Mouse (Mus musculus): ENCODE measurements around the gene Fscn2. TPM values are rescaled to one million over a fixed set of nuclear protein-coding genes. Genes with fewer than 3 reads are reported as not detected.

The Fscn2 gene
- total RNA-seq, 2 experiments from 2014 or later = not detected

GRCm38 (mm10) chr11:120355277-120356039, 5.9 kb upstream of the Fscn2 start:
- DNase-seq = no peak
- intact Hi-C loops (cut with DNase I) = no loop called here

GRCm38 (mm10) chr11:120356319-120356840, 5.0 kb upstream of the Fscn2 start:
- DNase-seq = no peak

GRCm38 (mm10) chr11:120356900-120357299, 4.4 kb upstream of the Fscn2 start:
- intact Hi-C loops (cut with DNase I) = no loop called here
- no peak for DNase-seq

More at GRCm38 (mm10) chr11:120356319-120356840, 5.0 kb upstream of the Fscn2 start:
- intact Hi-C loops (cut with DNase I) = no loop called here

GRCm38 (mm10) chr11:120357791-120358401, 3.4 kb upstream of the Fscn2 start:
- peak; percentile 72 to 78 for DNase-seq
- intact Hi-C loops (cut with DNase I) = no loop called here

- DNase-seq = peak; percentile 71
- intact Hi-C loops (cut with DNase I) = no loop called here
Observed at GRCm38 (mm10) chr11:120359391-120359790, 1.9 kb upstream of the Fscn2 start.

DNA sequence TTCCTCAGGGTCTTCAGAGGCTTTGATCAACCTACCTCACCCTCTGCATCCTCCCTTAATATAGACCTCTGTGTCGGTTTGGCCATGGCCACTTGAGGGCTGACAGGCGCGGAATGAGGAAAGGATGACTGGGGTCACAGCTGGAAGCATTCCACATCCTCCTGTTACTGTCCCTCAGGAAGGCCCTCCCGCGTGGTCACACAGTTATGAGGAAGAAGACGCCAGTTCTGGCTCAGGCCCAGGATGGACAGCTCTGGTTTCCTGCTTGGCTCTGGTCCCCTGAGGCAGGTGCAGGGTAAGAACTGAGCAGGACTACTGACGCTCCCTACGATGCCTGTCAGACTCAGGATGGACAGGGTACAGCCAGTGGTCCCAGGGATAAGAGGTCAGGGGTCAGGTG, 1.3 kb upstream of the Fscn2 start:
- intact Hi-C loops (cut with DNase I) = no loop called here
- peak; percentile 76 to 77 for DNase-seq

DNA sequence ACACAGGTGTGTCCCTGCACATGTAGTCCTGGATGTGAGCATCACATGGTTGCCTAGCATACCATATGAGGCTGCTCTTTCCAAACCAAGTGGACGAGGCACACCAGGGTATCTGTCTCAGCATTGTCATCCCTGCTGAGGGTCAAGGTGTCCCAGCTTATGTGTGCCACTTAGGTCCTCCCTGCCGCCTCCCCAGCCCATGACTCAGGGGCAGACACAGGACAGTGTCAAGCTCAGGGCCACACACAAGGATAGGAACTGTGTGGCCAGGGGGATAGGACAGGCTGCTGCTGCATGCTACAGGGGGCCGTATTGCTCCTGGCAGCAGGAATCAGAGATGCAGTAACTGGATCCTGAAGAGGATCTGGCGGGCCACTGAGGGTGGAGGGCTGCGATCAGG, 579 bp upstream of the Fscn2 start:
- intact Hi-C loops (cut with DNase I) = no loop called here
- DNase-seq = no peak

- intact Hi-C loops (cut with DNase I) = no loop called here
- no peak for DNase-seq
Observed at GRCm38 (mm10) chr11:120362891-120363290, 1.6 kb downstream of the Fscn2 start.

DNA sequence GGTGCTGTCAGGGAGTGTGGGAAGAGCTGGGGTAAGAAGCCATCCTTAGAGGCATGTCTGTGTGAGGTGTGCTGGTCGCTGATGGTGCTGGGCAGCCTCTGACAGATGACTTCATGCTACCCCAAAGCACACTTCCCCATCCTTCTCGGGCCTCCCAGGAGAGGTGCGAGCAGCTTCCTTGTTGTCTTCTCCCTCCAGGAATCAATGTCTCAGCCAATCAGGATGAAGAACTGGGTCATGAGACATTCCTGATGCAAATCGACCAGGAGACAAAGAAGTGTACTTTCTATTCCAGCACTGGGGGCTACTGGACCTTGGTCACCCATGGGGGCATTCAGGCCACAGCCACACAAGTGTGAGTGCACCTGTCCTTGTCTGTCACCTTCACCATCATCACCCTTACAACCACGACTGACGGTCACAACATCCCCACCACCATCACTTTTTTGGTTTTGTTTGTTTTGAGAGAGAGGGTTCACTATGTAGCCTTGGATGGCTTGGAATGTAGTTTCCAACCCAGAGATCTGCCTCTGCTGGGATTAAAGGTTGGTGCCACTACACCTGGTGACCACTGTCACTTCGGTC, 5.2 kb downstream of the Fscn2 start:
- intact Hi-C loops (cut with DNase I) = no loop called here
- no peak for DNase-seq

DNA sequence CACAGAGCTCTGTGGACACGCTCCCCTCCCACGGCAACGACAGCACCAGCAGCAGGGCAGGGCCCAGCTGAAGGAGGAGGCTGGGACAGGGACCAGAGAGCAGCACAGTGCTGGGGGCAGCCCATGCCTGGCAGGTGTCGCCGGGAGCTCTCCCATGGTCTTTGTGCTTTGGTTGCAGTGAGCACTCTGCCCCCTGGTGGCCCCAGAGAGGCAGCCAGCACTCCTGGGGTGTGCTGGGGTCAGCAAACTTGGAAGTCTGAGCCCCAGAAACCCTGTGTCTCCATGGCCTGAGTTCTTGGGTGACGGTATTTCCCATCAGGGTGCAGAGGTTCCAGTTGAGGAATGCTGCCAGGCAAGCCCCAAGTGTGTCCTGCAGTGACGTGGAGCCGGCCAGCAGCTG, 8.3 kb downstream of the Fscn2 start:
- intact Hi-C loops (cut with DNase I) = loop anchor here (2.0 kb wide), 2 partner anchors 17 to 257 kb away; no protein-coding TSS in a partner anchor
- peak; percentile 75 to 86 for DNase-seq

- intact Hi-C loops (cut with DNase I) = no loop called here
- no peak for DNase-seq
Observed at GRCm38 (mm10) chr11:120373025-120373424, 11.7 kb downstream of the Fscn2 start.

DNA sequence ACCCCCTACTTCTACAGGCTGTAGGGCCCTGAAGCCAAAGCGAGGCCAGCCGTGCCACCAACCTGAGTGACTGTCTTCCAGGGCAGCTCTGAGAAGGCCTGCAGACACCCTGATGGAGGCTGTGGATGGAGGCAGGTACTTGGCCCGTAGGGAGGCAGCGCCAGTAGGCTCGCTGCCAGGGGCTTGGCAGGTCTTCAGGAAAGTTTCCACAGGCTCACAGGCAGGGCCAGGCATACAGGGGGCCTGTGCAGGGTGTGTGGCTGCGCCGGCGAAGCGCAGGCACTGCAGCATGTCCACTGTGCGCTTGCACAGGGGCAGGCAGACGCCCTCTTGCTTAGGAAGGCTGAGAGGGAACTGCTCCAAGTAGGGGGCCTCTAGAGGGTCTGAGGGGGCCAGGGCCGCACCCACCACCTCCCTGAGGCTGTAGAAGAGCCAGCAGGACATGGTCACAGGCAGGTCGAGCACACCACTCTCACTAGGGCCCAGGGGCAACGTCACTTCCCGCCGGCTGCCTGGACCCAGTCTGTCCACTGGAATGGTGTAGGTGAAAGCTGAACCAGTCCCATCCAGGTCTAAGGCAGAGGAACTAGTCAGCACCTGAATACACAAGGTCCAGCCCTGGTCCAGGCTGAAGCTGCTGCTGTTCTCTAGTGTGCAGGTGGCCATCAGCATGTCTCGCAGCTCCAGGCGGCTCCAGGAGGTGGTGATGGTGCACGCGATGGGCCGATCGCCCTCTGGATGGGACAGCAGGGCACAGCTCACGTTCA, 12.7 kb downstream of the Fscn2 start:
- intact Hi-C loops (cut with DNase I) = no loop called here
- peak; percentile 89 to 91 for DNase-seq

DNA sequence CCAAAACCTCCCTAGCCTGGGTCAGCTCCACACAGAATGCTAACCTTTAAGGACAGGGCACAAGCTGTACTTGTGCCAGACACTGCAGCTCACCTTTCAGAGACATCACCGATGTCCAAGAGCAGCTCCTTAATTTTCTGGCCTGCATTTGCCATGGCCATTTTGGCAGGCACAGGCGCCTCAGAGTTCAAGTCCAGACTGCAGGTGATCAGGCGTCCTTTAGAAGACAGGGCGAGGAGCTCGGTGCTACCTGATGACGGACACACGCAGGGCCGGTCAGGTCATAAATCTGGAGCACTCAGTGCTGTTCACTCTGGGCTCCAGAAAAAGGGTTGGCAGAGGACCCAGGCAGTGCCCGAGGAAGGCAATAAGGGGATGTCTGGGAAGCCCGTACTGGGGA, 14.0 kb downstream of the Fscn2 start:
- intact Hi-C loops (cut with DNase I) = no loop called here
- no peak for DNase-seq

- DNase-seq = no peak
- intact Hi-C loops (cut with DNase I) = no loop called here
Observed at GRCm38 (mm10) chr11:120376302-120377160, 15.2 kb downstream of the Fscn2 start.

GRCm38 (mm10) chr11:120377337-120377736, 16.0 kb downstream of the Fscn2 start:
- intact Hi-C loops (cut with DNase I) = no loop called here
- DNase-seq = no peak

- intact Hi-C loops (cut with DNase I) = no loop called here
Observed at GRCm38 (mm10) chr11:120378031-120378610, 16.8 kb downstream of the Fscn2 start.

GRCm38 (mm10) chr11:120378611-120379540, 17.5 kb downstream of the Fscn2 start, which contains the start of gene Faap100:
Gene Faap100, minus strand, starts transcription at chr11:120378764.
- DNase-seq = peak; percentile 93 to 94
- intact Hi-C loops (cut with DNase I) = no loop called here

More at GRCm38 (mm10) chr11:120378031-120378610, 16.8 kb downstream of the Fscn2 start:
- peak in 1 of 2 experiments; percentile 54 for DNase-seq

DNA sequence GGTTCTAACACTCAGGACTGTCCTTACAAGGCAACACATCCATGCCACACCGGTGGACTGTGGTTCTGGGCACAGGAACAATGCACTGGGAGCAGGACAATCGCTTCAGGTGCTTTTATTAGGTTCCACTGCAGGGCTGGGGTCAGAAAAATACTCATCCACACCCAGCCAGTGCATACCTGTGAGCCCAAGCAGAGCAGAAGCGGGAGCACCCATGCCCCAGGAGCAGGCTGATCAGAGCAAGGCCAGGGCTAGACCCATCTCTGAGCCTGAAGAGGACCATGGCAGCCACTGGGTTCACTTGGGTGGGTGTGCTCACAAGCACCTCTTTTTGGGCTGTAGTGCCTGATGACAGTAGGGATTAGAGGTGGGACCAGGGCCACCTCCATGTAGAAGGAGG, 18.9 kb downstream of the Fscn2 start:
- no peak for DNase-seq
- intact Hi-C loops (cut with DNase I) = no loop called here

Data from heart, postnatal 10 days (tissue).